Mouse (Mus musculus): Measurements from ENCODE around the gene Chrnd. TPM values are rescaled to one million over a fixed set of nuclear protein-coding genes. Genes with fewer than 3 reads are reported as not detected.

Gene Chrnd
- polyA plus RNA-seq (2017; shearing (Covaris generic)), result under 1 TPM in 1 of 2 experiments, not detected in 1; 0.64 TPM

DNA sequence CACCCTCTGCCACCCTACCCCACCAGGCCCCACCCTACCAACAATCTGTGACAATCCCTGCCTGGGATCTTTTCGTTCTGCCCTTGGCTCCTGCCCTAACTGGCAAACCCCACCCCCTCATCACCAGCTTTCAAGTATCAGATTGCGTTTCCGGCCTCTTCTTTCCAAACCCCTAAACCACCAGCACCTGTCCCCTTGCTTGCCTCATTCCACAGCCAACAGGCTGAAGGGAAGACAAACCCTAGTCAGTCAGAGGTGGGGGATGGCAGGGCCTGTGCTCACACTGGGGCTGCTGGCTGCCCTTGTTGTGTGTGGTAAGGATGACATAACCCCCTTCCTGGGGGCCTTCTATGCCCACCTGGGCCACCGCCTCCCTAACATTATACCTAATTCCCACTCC lies at the start of gene Chrnd:
Chrnd (plus strand) TSS at position 179 of the 400 bp plus-strand sequence.

DNA sequence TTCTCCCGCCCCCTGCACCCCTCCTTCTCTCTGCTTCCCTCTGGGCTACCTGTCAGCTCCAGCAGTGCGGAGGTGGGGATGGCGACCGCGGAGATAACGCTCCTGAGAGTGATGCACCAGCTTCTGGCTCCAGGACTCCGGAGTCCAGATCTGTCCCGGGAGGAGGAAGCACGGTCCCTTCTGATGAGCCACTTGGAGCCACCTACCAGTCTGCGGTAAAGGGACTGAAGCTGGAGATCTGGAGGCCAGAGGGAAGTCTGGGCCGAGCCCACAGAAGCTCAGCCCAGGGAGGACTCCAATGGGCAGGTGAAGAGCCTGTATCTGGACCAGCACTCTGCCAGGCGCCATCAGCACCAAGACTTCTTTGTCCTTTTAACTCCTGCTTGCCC lies 34.2 kb upstream of the Chrnd start, which contains the start of gene Ecel1:
Ecel1 (minus strand) TSS at position 323 of the 389 bp plus-strand sequence.

GRCm38 (mm10) chr1:87183013-87183412 lies 7.4 kb upstream of the Chrnd start, which contains the start of gene Prss56:
Gene Prss56, plus strand, starts transcription at chr1:87183313.

DNA sequence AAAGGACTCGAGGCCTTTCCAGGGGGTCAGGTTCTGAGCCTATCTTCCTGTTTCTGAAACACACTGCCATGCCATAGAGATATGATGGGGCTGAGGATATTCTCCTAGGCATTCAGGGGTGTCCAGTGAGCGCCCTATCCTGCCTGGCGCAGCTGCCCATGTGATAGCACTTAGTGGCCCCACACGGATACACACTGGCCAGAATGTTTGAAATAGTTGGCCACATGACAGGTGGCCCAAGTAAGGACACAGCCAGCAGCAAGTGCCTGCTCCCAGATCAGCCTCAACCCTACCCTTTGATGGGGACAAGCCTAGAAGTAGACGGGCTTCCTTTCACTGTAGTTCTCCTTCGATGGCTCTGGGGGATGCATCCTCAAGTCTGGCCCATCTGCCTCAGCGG lies 14.1 kb downstream of the Chrnd start, which contains the start of gene Chrng:
Chrng (plus strand) TSS at position 193 of the 400 bp plus-strand sequence.

DNA sequence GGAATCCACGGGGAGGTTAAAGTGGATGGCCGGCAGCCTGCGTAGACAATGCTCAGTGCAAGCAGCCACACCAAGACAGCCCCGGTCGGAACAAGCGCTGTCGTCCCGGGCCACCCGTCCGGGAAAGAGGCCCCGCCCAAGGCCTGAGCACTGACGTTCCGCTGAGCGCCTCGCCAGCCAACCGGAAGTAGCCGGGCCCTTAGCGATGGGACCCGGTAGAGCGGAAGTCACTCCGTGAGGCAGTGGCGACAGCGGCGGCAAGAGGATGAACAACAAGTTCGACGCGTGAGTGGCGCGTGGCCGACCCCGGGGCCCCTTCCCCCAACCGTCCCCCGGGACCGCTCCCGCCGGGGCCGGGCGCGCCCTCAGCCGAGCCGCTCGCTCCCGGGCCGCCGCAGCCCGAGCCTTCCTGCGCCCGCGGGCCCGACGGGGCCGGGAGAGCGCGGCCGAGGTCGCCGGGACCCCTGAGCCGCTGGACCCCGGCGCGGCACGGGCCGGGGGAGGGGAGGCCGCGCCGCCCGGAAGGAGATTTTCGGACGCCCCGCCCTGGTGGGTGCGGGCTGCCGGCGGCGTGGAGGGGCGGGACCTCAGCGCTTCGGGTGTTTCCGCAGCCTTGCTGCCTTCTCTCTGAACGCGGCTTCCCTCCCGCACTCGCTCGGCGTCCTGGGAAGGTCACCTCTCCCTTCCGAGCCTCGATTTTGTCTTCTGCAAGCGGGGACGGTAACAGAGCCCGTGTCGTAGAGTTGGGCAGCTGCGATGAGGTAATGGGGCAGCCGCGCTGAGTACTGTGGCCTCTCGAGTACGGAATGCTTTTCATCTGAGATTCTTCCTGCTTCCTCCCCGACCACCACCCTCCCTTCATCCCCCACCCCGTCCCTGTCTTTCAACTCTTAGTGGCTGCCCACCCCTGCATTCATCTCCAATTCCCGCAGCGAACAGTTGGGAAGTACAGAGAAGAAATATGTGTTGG lies 23.6 kb downstream of the Chrnd start, which contains the start of gene Eif4e2:
Eif4e2 (plus strand) TSS at position 180 of the 970 bp plus-strand sequence.

Other genes starting within 250 kb of the Chrnd start
- not detected for gene Alppl2, start 100.7 kb upstream of the Chrnd start, polyA plus RNA-seq (2017; shearing (Covaris generic))
- gene Alpi, start 89.0 kb upstream of the Chrnd start, polyA plus RNA-seq (2017; shearing (Covaris generic)), result under 1 TPM in 1 of 2 experiments, not detected in 1; 0.78 TPM
- gene Akp3, start 65.6 kb upstream of the Chrnd start, polyA plus RNA-seq (2017; shearing (Covaris generic)), result not detected
- gene Ecel1, start 34.1 kb upstream of the Chrnd start, polyA plus RNA-seq (2017; shearing (Covaris generic)), result 1 to 10 TPM; 1.6 to 2.7 TPM
- not detected for gene Prss56, start 7.3 kb upstream of the Chrnd start, polyA plus RNA-seq (2017; shearing (Covaris generic))
- under 1 TPM in 1 of 2 experiments, not detected in 1; 0.24 TPM for gene Chrng, start 14.1 kb downstream of the Chrnd start, polyA plus RNA-seq (2017; shearing (Covaris generic))
- gene Eif4e2, start 23.3 kb downstream of the Chrnd start, polyA plus RNA-seq (2017; shearing (Covaris generic)), result 100 to 1,000 TPM; 117 to 140 TPM
- gene Efhd1, start 73.8 kb downstream of the Chrnd start, polyA plus RNA-seq (2017; shearing (Covaris generic)), result 1 to 10 TPM in 1 of 2 experiments, not detected in 1; 4.0 TPM
- gene Gigyf2, start 136.4 kb downstream of the Chrnd start, polyA plus RNA-seq (2017; shearing (Covaris generic)), result 10 to 100 TPM; 56.4 to 70.5 TPM
- under 1 TPM; 0.53 to 0.84 TPM for gene Kcnj13, start 204.1 kb downstream of the Chrnd start, polyA plus RNA-seq (2017; shearing (Covaris generic))